Mouse (Mus musculus) MEL (cell line): ENCODE measurements around the gene Vgll4. TPM values are rescaled to one million over a fixed set of nuclear protein-coding genes. Genes with fewer than 3 reads are reported as not detected.

Source experiments
- DNase-seq: peaks from one replicate; pipeline ENCODE4 v3.0.0; 2011; ENCODE audit warnings: low read depth, low spot score
- H3K27ac ChIP-seq: 2 replicates; pipeline ENCODE4 v1.5.1; 2012; ENCODE audit warnings: low read depth, mild to moderate bottlenecking, control low read depth, low read length, moderate library complexity; ENCODE audit not compliant: control insufficient read depth
- H3K27me3 ChIP-seq, 2 experiments: fragments of 150-350 bp in 1 of 2; sonication (generic) in 1 of 2; 2 replicates each; pipeline ENCODE4 v1.6.1; 2012; ENCODE audit warnings: low read length in 2 of 2, mild to moderate bottlenecking in 2 of 2, improper control_type of control experiment in 1 of 2, moderate library complexity in 1 of 2; ENCODE audit not compliant: insufficient read depth in 2 of 2, control insufficient read depth in 1 of 2
- H3K36me3 ChIP-seq, 2 experiments: 2 replicates each; pipeline ENCODE4 v1.6.1; 2012 to 2014; ENCODE audit warnings: low read length in 2 of 2, improper control_type of control experiment in 1 of 2, inconsistent platforms in 1 of 2, mild to moderate bottlenecking in 1 of 2; ENCODE audit not compliant: insufficient read depth in 2 of 2, control insufficient read depth in 1 of 2
- H3K4me1 ChIP-seq, 2 experiments: fragments of 150-350 bp in 1 of 2; sonication (generic) in 1 of 2; 2 replicates each; pipeline ENCODE4 v1.6.1; 2012; ENCODE audit warnings: low read length in 2 of 2, improper control_type of control experiment in 1 of 2, mild to moderate bottlenecking in 1 of 2; ENCODE audit not compliant: insufficient read depth in 2 of 2, control insufficient read depth in 1 of 2
- H3K4me3 ChIP-seq, 2 experiments: fragments of 150-350 bp in 1 of 2; sonication (generic) in 1 of 2; 2 replicates each; pipeline ENCODE4 v1.5.1; 2012; ENCODE audit warnings: low read depth in 2 of 2, low read length in 2 of 2, mild to moderate bottlenecking in 2 of 2, moderate library complexity in 2 of 2, control low read depth in 1 of 2, improper control_type of control experiment in 1 of 2; ENCODE audit not compliant: control insufficient read depth in 1 of 2, insufficient read depth in 1 of 2
- H3K79me2 ChIP-seq: 2 replicates; pipeline ENCODE4 v1.6.1; 2012; ENCODE audit warnings: mild to moderate bottlenecking, low read length, moderate library complexity; ENCODE audit not compliant: control insufficient read depth, poor library complexity, insufficient read depth
- H3K9ac ChIP-seq: 2 replicates; pipeline ENCODE4 v1.6.1; 2012; ENCODE audit warnings: low read depth, mild to moderate bottlenecking, control low read depth, low read length, moderate library complexity; ENCODE audit not compliant: control insufficient read depth, poor library complexity, severe bottlenecking
- H3K9me3 ChIP-seq: fragments of 150-350 bp; sonication (generic); replicated peaks from 2 replicates; pipeline ENCODE4 v1.6.1; 2012; ENCODE audit warnings: mild to moderate bottlenecking, low read length, improper control_type of control experiment, moderate library complexity; ENCODE audit not compliant: insufficient read depth
- BHLHE40 ChIP-seq: IDR thresholded peaks from 2 replicates; pipeline ENCODE4 v1.6.1; 2012; ENCODE audit warnings: low read depth, mild to moderate bottlenecking, inconsistent platforms, low read length, improper control_type of control experiment, borderline replicate concordance
- CTCF ChIP-seq, 3 experiments: IDR thresholded peaks in 2 of 3; conservative IDR thresholded peaks in 1 of 3; 2 replicates each; pipeline ENCODE4 v1.5.1; 2011 to 2012; ENCODE audit warnings: low read length in 3 of 3, low read depth in 2 of 3, mild to moderate bottlenecking in 2 of 3, improper control_type of control experiment in 1 of 3, inconsistent platforms in 1 of 3, mixed read lengths in 1 of 3, moderate library complexity in 1 of 3; ENCODE audit not compliant: control insufficient read depth in 1 of 3, insufficient read depth in 1 of 3, poor library complexity in 1 of 3, severe bottlenecking in 1 of 3
- ETS1 ChIP-seq: IDR thresholded peaks from 2 replicates; pipeline ENCODE4 v1.6.1; 2012; ENCODE audit warnings: low read depth, mild to moderate bottlenecking, inconsistent platforms, low read length, improper control_type of control experiment, moderate library complexity
- HCFC1 ChIP-seq: IDR thresholded peaks from 2 replicates; pipeline ENCODE4 v1.6.1; 2012; ENCODE audit warnings: low read depth, mild to moderate bottlenecking, inconsistent platforms, low read length, improper control_type of control experiment, moderate library complexity
- JUND ChIP-seq: IDR thresholded peaks from 2 replicates; pipeline ENCODE4 v1.6.1; 2011; ENCODE audit warnings: low read depth, mild to moderate bottlenecking, improper control_type of control experiment, low read length
- MAFK ChIP-seq: IDR thresholded peaks from 2 replicates; pipeline ENCODE4 v1.6.1; 2011; ENCODE audit warnings: low read depth, mild to moderate bottlenecking, low read length, improper control_type of control experiment, borderline replicate concordance
- MXI1 ChIP-seq: IDR thresholded peaks from 2 replicates; pipeline ENCODE4 v1.6.1; 2011; ENCODE audit warnings: mild to moderate bottlenecking, low read depth, low read length, improper control_type of control experiment
- MYB ChIP-seq: IDR thresholded peaks from 2 replicates; pipeline ENCODE4 v1.6.1; 2011; ENCODE audit warnings: mild to moderate bottlenecking, low read depth, low read length, improper control_type of control experiment
- MYC ChIP-seq: IDR thresholded peaks from 2 replicates; pipeline ENCODE4 v1.6.1; 2011; ENCODE audit warnings: low read depth, mild to moderate bottlenecking, low read length, improper control_type of control experiment, moderate library complexity
- POLR2AphosphoS5 ChIP-seq: IDR thresholded peaks from 2 replicates; pipeline ENCODE4 v1.6.1; 2012; ENCODE audit warnings: low read depth, borderline replicate concordance, mild to moderate bottlenecking, inconsistent platforms, low read length, moderate library complexity, mixed read lengths
- RAD21 ChIP-seq: IDR thresholded peaks from 2 replicates; pipeline ENCODE4 v1.6.1; 2011; ENCODE audit warnings: mild to moderate bottlenecking, low read depth, low read length, improper control_type of control experiment
- TBP ChIP-seq: IDR thresholded peaks from 2 replicates; pipeline ENCODE4 v1.8.0; 2011; ENCODE audit warnings: low read depth, low read length, improper control_type of control experiment
- TCF12 ChIP-seq: IDR thresholded peaks from 2 replicates; pipeline ENCODE4 v1.6.1; 2014; ENCODE audit warnings: low read depth, mild to moderate bottlenecking, inconsistent platforms, low read length, improper control_type of control experiment, moderate library complexity
- UBTF ChIP-seq: IDR thresholded peaks from 2 replicates; pipeline ENCODE4 v1.6.1; 2012; ENCODE audit warnings: low read depth, mild to moderate bottlenecking, inconsistent platforms, low read length, improper control_type of control experiment, moderate library complexity, borderline replicate concordance; ENCODE audit not compliant: insufficient read depth
- USF1 ChIP-seq: IDR thresholded peaks from 2 replicates; pipeline ENCODE4 v1.6.1; 2014; ENCODE audit warnings: low read depth, mild to moderate bottlenecking, inconsistent platforms, low read length, improper control_type of control experiment, moderate library complexity
- USF2 ChIP-seq, 2 experiments: IDR thresholded peaks; 2 replicates each; pipeline ENCODE4 v1.6.1; 2011 to 2012; ENCODE audit warnings: improper control_type of control experiment in 2 of 2, low read length in 2 of 2, borderline replicate concordance in 1 of 2, inconsistent platforms in 1 of 2, low read depth in 1 of 2, mild to moderate bottlenecking in 1 of 2; ENCODE audit not compliant: insufficient read depth in 1 of 2
- ZC3H11A ChIP-seq: IDR thresholded peaks from 2 replicates; pipeline ENCODE4 v1.6.1; 2012; ENCODE audit warnings: low read depth, mild to moderate bottlenecking, inconsistent platforms, low read length, improper control_type of control experiment
- ZKSCAN1 ChIP-seq: IDR thresholded peaks from 2 replicates; pipeline ENCODE4 v1.6.1; 2012; ENCODE audit warnings: low read depth, mild to moderate bottlenecking, inconsistent platforms, low read length, improper control_type of control experiment, moderate library complexity
- polyA plus RNA-seq, 2 experiments: library from polyadenylated mRNA; stranded (reverse) in 1 of 2; unstranded in 1 of 2; fragments of >175 nt in 1 of 2; fragments of >200 nt in 1 of 2; gene quantifications; 2 replicates each; pipeline versions ENCODE4 v1.2.1 to v1.2.4; 2012; ENCODE audit warnings: low replicate concordance in 2 of 2, low read depth in 1 of 2; ENCODE audit not compliant: insufficient read length in 2 of 2, insufficient read depth in 1 of 2, missing spikeins in 1 of 2
- total RNA-seq: library from RNA; depleted of rRNA; stranded (reverse); fragments of 300-350 nt; gene quantifications from 2 replicates; pipeline ENCODE4 v1.2.3, GENCODE M21; 2012

Vgll4 gene
- total and polyA plus RNA-seq, 3 experiments: 18.1 to 21.5 TPM; not detected in 1

DNA sequence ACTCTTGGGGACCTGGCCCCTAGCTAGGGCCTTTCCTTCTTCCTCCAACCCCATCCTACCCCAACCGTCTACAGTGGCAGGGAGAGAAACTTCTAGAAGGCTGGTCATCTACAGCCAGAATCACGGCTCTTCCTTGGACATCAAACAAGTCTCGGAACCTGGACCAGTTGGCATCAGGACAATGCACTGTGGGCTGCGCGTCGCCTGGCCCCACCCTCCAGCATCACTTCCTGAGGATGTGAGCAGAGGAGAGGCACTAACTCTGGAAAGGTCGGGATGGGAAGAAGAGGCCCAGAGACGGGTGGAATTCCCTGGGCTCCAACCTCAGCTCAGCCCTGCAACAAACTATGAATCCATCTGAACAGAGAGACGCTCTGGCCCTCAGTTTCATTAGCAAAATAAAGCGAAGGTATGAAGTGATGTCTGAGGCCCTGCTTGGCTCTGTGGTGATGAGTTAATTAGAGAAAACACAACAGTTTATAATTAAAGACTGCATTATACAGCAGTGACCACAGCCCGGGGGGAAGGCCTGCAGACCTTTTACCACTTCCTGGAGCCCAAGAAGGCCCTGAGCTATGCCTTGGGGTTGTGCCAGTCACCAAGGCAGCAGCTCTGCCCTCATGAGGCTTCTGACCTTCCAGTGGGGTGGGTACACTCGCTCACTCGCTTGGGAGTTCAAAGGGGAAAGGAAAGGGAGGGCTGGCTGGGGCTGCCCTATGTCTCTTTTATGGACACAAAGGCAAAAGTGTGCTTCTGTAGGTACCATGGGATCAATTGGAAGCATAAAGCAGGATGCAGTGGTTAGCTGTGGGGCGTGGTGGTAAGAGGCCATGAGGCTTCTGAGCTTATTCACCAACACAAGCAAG is 51.8 kb downstream of the Vgll4 start:
- no peak overlapping the region for H3K27ac ChIP-seq
- H3K9me3 ChIP-seq: no peaks in the 10 kb centered on the region
- TF ChIP-seq JUND (no peak), CTCF (IDR thresholded peaks at IDR 0.05 in 2 of 3, conservative IDR thresholded peaks at IDR 0.05 in 1 of 3; ENCODE audit: control insufficient read depth in 1 of 3, insufficient read depth in 1 of 3, low read depth in 2 of 3, low read length in 3 of 3, poor library complexity in 1 of 3, severe bottlenecking in 1 of 3) (no peak), USF1 (no peak), BHLHE40 (no peak)
- H3K27me3 ChIP-seq: no peaks in the 10 kb centered on the region
- DNase-seq: no peak
- peaks cover 18% of the 10 kb centered on the region for H3K79me2 ChIP-seq
- no peak overlapping the region for H3K4me3 ChIP-seq
- H3K36me3 ChIP-seq: no peaks in the 10 kb centered on the region; a peak in 1 of 4 replicates
- peaks cover 0 to 3% of the 10 kb centered on the region in 2 experiments for H3K4me1 ChIP-seq
- H3K9ac ChIP-seq: no peak overlapping the region

GRCm38 (mm10) chr6:114917129-114917528 is 52.7 kb downstream of the Vgll4 start:
- Histone ChIP-seq H3K36me3 (no peaks in the 10 kb centered on the region; a peak in 1 of 4 replicates), H3K4me3 (no peak overlapping the region), H3K79me2 (peaks cover 18% of the 10 kb centered on the region), H3K9ac (no peak overlapping the region), H3K4me1 (peaks cover 0 to 3% of the 10 kb centered on the region in 2 experiments), H3K27me3 (no peaks in the 10 kb centered on the region), H3K27ac (no peak overlapping the region), H3K9me3 (no peaks in the 10 kb centered on the region)
- DNase-seq: no peak
- TF ChIP-seq UBTF (no peak), RAD21 (no peak), MXI1 (no peak), MAFK (no peak), MYB (no peak), MYC (no peak), HCFC1 (no peak), TBP (no peak), ETS1 (no peak), USF2 (IDR thresholded peaks at IDR 0.05; ENCODE audit: borderline replicate concordance in 1 of 2, insufficient read depth in 1 of 2, low read depth in 1 of 2, low read length in 2 of 2) (no peak), POLR2AphosphoS5 (no peak), TCF12 (no peak), ZC3H11A (no peak), ZKSCAN1 (no peak)
